Mouse (Mus musculus) B cell, adult 2 months (primary cell): Measurements from ENCODE around the gene Slc26a10.
"Not testable (repeated sequence)": the region's sequence is repeated elsewhere in the genome, so short reads cannot be mapped to it uniquely, and the experiment has no call there.

Experiments
- DNase-seq, 2 experiments: peaks; one replicate each; pipeline ENCODE4 v3.0.0; 2022

Slc26a10 gene

GRCm38 (mm10) chr10:127160081-127160480 lies 20.4 kb downstream of the Slc26a10 start:
- no peak for DNase-seq

GRCm38 (mm10) chr10:127158471-127158870 lies 22.0 kb downstream of the Slc26a10 start:
- DNase-seq: no peak

- DNase-seq: no peak
Observed at GRCm38 (mm10) chr10:127156511-127156910, 23.9 kb downstream of the Slc26a10 start.

GRCm38 (mm10) chr10:127156089-127156488 lies 24.4 kb downstream of the Slc26a10 start:
- no peak for DNase-seq

- DNase-seq: no peak
Observed at GRCm38 (mm10) chr10:127154652-127155051, 25.8 kb downstream of the Slc26a10 start.

GRCm38 (mm10) chr10:127154241-127154640 lies 26.2 kb downstream of the Slc26a10 start:
- no peak for DNase-seq

- DNase-seq: no peak
Observed at GRCm38 (mm10) chr10:127153323-127153722, 27.1 kb downstream of the Slc26a10 start.

GRCm38 (mm10) chr10:127152556-127152955 lies 27.9 kb downstream of the Slc26a10 start:
- DNase-seq: not testable (repeated sequence)

GRCm38 (mm10) chr10:127151233-127151632 lies 29.2 kb downstream of the Slc26a10 start:
- not testable (repeated sequence) for DNase-seq

GRCm38 (mm10) chr10:127150471-127150872 lies 30.0 kb downstream of the Slc26a10 start:
- DNase-seq: no peak

GRCm38 (mm10) chr10:127147135-127147534 lies 33.3 kb downstream of the Slc26a10 start:
- no peak for DNase-seq

GRCm38 (mm10) chr10:127145303-127145702 lies 35.1 kb downstream of the Slc26a10 start:
- DNase-seq: no peak

- no peak for DNase-seq
Observed at GRCm38 (mm10) chr10:127144536-127144935, 35.9 kb downstream of the Slc26a10 start.

GRCm38 (mm10) chr10:127143228-127143627 lies 37.2 kb downstream of the Slc26a10 start:
- no peak for DNase-seq

- DNase-seq: peak; percentile 59 to 64
Observed at GRCm38 (mm10) chr10:127141500-127141899, 38.9 kb downstream of the Slc26a10 start.

GRCm38 (mm10) chr10:127140971-127141370 lies 39.5 kb downstream of the Slc26a10 start:
- no peak for DNase-seq

- no peak for DNase-seq
Observed at GRCm38 (mm10) chr10:127138328-127139141, 41.9 kb downstream of the Slc26a10 start.

- DNase-seq: no peak
Observed at GRCm38 (mm10) chr10:127137896-127138295, 42.5 kb downstream of the Slc26a10 start.

- peak; percentile 64 to 67 for DNase-seq
Observed at GRCm38 (mm10) chr10:127136510-127136909, 43.9 kb downstream of the Slc26a10 start.

- peak; percentile 42 to 49 for DNase-seq
Observed at GRCm38 (mm10) chr10:127135118-127135836, 45.2 kb downstream of the Slc26a10 start.

GRCm38 (mm10) chr10:127134394-127135035 lies 45.9 kb downstream of the Slc26a10 start:
- DNase-seq: peak; percentile 31 to 37

- DNase-seq: no peak
Observed at GRCm38 (mm10) chr10:127132469-127132868, 48.0 kb downstream of the Slc26a10 start.

- DNase-seq: no peak
Observed at GRCm38 (mm10) chr10:127129431-127129830, 51.0 kb downstream of the Slc26a10 start.
